Mouse (Mus musculus) midbrain, embryonic 11.5 days (tissue): Measurements from ENCODE around the gene Gabpb2. TPM values are rescaled to one million over a fixed set of nuclear protein-coding genes. Genes with fewer than 3 reads are reported as not detected.

ENCODE experiments used
- ATAC-seq: fragments of 200-750 bp; cut with Nextera tagmentation; 2 replicates; pipeline ENCODE4 v1.8.0; 2017; ENCODE audit warnings: moderate TSS enrichment, moderate library complexity; ENCODE audit not compliant: low FRiP score
- DNase-seq: peaks from one replicate; pipeline ENCODE4 v3.0.0; 2015; ENCODE audit warnings: low spot score; ENCODE audit errors: missing footprints
- H3K27ac ChIP-seq: fragments of 300-500 bp; sonication (generic); 2 replicates; pipeline ENCODE4 v1.5.1; 2014; ENCODE audit warnings: low read depth, low read length
- H3K27me3 ChIP-seq: fragments of 300-500 bp; sonication (generic); 2 replicates; pipeline ENCODE4 v1.6.1; 2014; ENCODE audit warnings: mild to moderate bottlenecking, low read length, moderate library complexity, mixed read lengths; ENCODE audit not compliant: control insufficient read depth, insufficient read depth
- H3K36me3 ChIP-seq: fragments of 300-500 bp; sonication (generic); 2 replicates; pipeline ENCODE4 v1.6.1; 2014; ENCODE audit warnings: mild to moderate bottlenecking, low read length, moderate library complexity, mixed read lengths; ENCODE audit not compliant: control insufficient read depth, insufficient read depth
- H3K4me1 ChIP-seq: fragments of 300-500 bp; sonication (generic); 2 replicates; pipeline ENCODE4 v1.6.1; 2014; ENCODE audit warnings: low read length; ENCODE audit not compliant: control insufficient read depth, insufficient read depth
- H3K4me2 ChIP-seq: fragments of 300-500 bp; sonication (generic); 2 replicates; pipeline ENCODE4 v1.6.1; 2014; ENCODE audit warnings: mild to moderate bottlenecking, moderate library complexity
- H3K4me3 ChIP-seq: fragments of 300-500 bp; sonication (generic); 2 replicates; pipeline ENCODE4 v1.5.1; 2014; ENCODE audit warnings: low read depth, low read length
- H3K9ac ChIP-seq: fragments of 300-500 bp; sonication (generic); 2 replicates; pipeline ENCODE4 v1.6.1; 2014; ENCODE audit warnings: low read length
- H3K9me3 ChIP-seq: fragments of 300-500 bp; sonication (generic); 2 replicates; pipeline ENCODE4 v1.6.1; 2016; ENCODE audit warnings: low read length; ENCODE audit not compliant: control insufficient read depth
- WGBS: fragments of 180-500 bp; shearing (Covaris S2); extraction: QIAGEN DNeasy Blood & Tissue Kit; methylation state at CpG from one replicate; pipeline ENCODE4 v1.1.7; 2014; 5-methylcytosine and 5-hydroxymethylcytosine counted together
- polyA plus RNA-seq: library from polyadenylated mRNA; unstranded; fragments of >200 nt; fragmentation: Nextera tagmentation; extraction: Ambion mirVana; gene quantifications from 2 replicates; pipeline ENCODE4 v1.2.1, GENCODE M21; 2014

The Gabpb2 gene
- polyA plus RNA-seq, 1 experiment from 2014 or later = 6.9 TPM

DNA sequence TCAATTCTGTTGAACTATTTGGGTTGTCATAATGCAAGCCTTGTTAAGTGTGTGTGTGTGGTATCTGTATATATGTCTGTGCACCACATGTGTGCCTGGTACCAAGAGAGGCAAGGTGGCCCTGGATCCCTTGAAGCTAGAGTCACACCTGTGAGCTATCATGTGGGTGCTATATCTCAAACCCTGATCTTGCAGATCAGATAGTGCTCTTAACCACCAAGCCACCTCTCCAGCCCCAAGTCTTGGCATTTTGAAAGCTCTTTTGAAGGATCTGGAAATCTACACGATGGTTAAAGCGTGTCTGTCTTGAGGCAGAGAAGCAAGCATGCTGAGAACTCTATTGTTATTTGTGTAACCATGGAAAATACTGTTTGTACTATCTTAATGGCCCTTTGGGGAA lies 7.1 kb downstream of the Gabpb2 start:
- 63% methylated on average over 2 of the region's 2 CpGs for WGBS

GRCm38 (mm10) chr3:95208286-95208685 lies 9.4 kb downstream of the Gabpb2 start:
- H3K9ac ChIP-seq = no peak overlapping the region
- no peak overlapping the region for H3K4me3 ChIP-seq
- 88% methylated on average over 4 of the region's 4 CpGs for WGBS
- peaks cover 11% of the 10 kb centered on the region; the same call in 1 of the 2 replicates for H3K36me3 ChIP-seq
- H3K4me1 ChIP-seq = no peaks in the 10 kb centered on the region
- no peak for DNase-seq
- no peak for ATAC-seq
- H3K27me3 ChIP-seq = no peaks in the 10 kb centered on the region
- H3K9me3 ChIP-seq = no peaks in the 10 kb centered on the region
- H3K4me2 ChIP-seq = no peak overlapping the region
- no peak overlapping the region for H3K27ac ChIP-seq

More for the DNA sequence above, 7.1 kb downstream of the Gabpb2 start:
- Histone ChIP-seq H3K4me1 (no peaks in the 10 kb centered on the region), H3K4me3 (no peak overlapping the region), H3K36me3 (0 out of 2 replicates have a peak, but pooled peaks cover 4% of the 10 kb centered on the region), H3K9me3 (no peaks in the 10 kb centered on the region), H3K27me3 (no peaks in the 10 kb centered on the region), H3K4me2 (no peak overlapping the region), H3K27ac (no peak overlapping the region), H3K9ac (no peak overlapping the region)
- DNase-seq (no peak), ATAC-seq (no peak)

DNA sequence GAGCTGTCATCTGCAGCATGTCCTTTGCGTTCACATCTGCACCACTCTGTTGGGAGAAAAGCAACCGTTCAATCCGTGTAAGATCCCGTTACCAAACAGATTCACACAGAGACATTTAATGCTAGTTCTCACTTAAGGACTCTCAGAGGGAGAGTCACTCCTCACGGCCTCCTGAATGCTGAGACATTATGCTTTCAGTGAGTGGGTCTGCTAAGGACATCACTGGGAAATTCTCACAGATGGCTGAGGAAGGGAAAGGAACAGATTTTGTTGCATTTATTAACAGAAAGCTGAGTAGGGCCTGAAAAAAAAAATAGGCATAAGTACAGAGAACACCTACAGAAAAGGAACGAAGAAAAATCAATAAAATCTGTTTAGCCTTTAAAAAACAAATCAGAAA lies 13.8 kb downstream of the Gabpb2 start:
- Histone ChIP-seq H3K36me3 (peaks cover 24% of the 10 kb centered on the region), H3K4me2 (no peak overlapping the region), H3K27me3 (no peaks in the 10 kb centered on the region), H3K9me3 (no peaks in the 10 kb centered on the region), H3K4me3 (no peak overlapping the region), H3K4me1 (no peaks in the 10 kb centered on the region), H3K27ac (no peak overlapping the region), H3K9ac (no peak overlapping the region)
- DNase-seq (peak; percentile 68), ATAC-seq (no peak)
- 92% methylated on average over 6 of the region's 6 CpGs for WGBS

GRCm38 (mm10) chr3:95200562-95200961 lies 17.2 kb downstream of the Gabpb2 start:
- DNase-seq (no peak), ATAC-seq (no peak)
- Histone ChIP-seq H3K4me3 (no peak overlapping the region), H3K4me2 (no peak overlapping the region), H3K27ac (no peak overlapping the region), H3K4me1 (no peaks in the 10 kb centered on the region), H3K9me3 (no peaks in the 10 kb centered on the region), H3K9ac (no peak overlapping the region), H3K36me3 (peaks cover 23% of the 10 kb centered on the region), H3K27me3 (no peaks in the 10 kb centered on the region)
- 81% methylated on average over 2 of the region's 2 CpGs for WGBS

GRCm38 (mm10) chr3:95200132-95200531 lies 17.6 kb downstream of the Gabpb2 start:
- no peaks in the 10 kb centered on the region for H3K27me3 ChIP-seq
- H3K4me1 ChIP-seq = no peaks in the 10 kb centered on the region
- H3K9ac ChIP-seq = no peak overlapping the region
- no peak overlapping the region for H3K4me3 ChIP-seq
- no peaks in the 10 kb centered on the region for H3K9me3 ChIP-seq
- DNase-seq (no peak), ATAC-seq (no peak)
- no peak overlapping the region for H3K27ac ChIP-seq
- H3K4me2 ChIP-seq = no peak overlapping the region
- peaks cover 25% of the 10 kb centered on the region for H3K36me3 ChIP-seq
- WGBS = 71% methylated on average over 7 of the region's 7 CpGs

GRCm38 (mm10) chr3:95199101-95199500 lies 18.6 kb downstream of the Gabpb2 start:
- Histone ChIP-seq H3K27me3 (no peaks in the 10 kb centered on the region), H3K4me1 (no peaks in the 10 kb centered on the region), H3K36me3 (peaks cover 22% of the 10 kb centered on the region), H3K27ac (no peak overlapping the region), H3K9ac (no peak overlapping the region), H3K4me3 (no peak overlapping the region), H3K4me2 (no peak overlapping the region), H3K9me3 (no peaks in the 10 kb centered on the region)
- WGBS = 87% methylated on average over 1 of the region's 1 CpGs
- ATAC-seq (no peak), DNase-seq (no peak)

- no peak for ATAC-seq
- Histone ChIP-seq H3K36me3 (peaks cover 14% of the 10 kb centered on the region), H3K27me3 (no peaks in the 10 kb centered on the region), H3K4me2 (no peak overlapping the region), H3K4me1 (no peaks in the 10 kb centered on the region), H3K9ac (no peak overlapping the region), H3K9me3 (no peaks in the 10 kb centered on the region), H3K27ac (no peak overlapping the region), H3K4me3 (no peak overlapping the region)
- DNase-seq = no peak
- 91% methylated on average over 2 of the region's 2 CpGs for whole genome bisulfite sequencing
Observed at GRCm38 (mm10) chr3:95195772-95196171, 21.9 kb downstream of the Gabpb2 start.

- Histone ChIP-seq H3K36me3 (peaks cover 15% of the 10 kb centered on the region), H3K9me3 (no peaks in the 10 kb centered on the region), H3K27me3 (no peaks in the 10 kb centered on the region), H3K4me1 (no peaks in the 10 kb centered on the region), H3K27ac (no peak overlapping the region), H3K4me2 (no peak overlapping the region), H3K9ac (no peak overlapping the region), H3K4me3 (no peak overlapping the region)
- DNase-seq = no peak
- WGBS = 84% methylated on average over 6 of the region's 6 CpGs
- ATAC-seq = no peak
Observed at GRCm38 (mm10) chr3:95194721-95195135, 23.0 kb downstream of the Gabpb2 start.

DNA sequence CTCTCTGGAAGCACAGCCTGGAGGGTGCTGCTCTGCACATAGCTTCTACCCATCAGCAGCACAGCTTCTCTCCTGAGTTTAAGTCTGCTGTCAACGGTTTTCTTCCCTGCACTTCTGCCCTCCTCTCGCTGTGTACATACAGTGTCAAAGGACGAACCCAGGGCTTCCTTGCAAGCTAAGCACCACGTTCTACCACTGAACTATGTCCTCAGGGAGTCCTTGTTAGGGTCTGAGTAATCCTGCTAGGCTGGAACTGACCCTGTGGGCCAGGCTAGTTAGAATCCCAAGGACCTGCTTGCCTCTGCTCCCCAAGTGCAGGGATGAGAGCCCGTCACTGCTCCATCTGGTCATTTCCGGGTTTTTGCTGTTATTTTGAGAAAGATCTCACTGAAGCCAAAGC lies 30.8 kb downstream of the Gabpb2 start:
- H3K36me3 ChIP-seq = peaks cover 29% of the 10 kb centered on the region
- no peak overlapping the region for H3K9ac ChIP-seq
- no peaks in the 10 kb centered on the region for H3K4me1 ChIP-seq
- ATAC-seq (no peak), DNase-seq (no peak)
- H3K4me3 ChIP-seq = no peak overlapping the region
- no peaks in the 10 kb centered on the region for H3K27me3 ChIP-seq
- no peaks in the 10 kb centered on the region for H3K9me3 ChIP-seq
- no peak overlapping the region for H3K27ac ChIP-seq
- 95% methylated on average over 6 of the region's 6 CpGs for WGBS
- H3K4me2 ChIP-seq = no peak overlapping the region

DNA sequence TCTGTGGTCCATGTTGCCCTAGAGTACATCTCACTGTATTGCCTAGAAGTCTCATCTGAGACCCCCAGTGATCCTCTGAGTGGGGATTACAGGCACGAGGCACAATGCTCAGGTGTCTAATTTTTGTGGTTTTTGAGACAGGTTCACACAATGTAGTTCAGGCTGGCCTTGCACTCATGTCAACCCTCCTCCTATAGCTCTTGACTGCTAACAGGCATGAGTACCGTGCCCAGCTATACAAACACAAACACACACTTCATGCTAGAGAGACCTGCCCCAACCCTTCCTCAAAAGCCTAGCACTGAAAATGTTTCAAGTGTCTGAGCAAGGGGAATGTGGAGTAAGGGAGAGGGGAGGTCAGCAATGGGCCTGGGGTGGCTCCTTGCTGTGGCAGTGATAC lies 31.6 kb downstream of the Gabpb2 start:
- Histone ChIP-seq H3K9ac (no peak overlapping the region), H3K4me1 (no peaks in the 10 kb centered on the region), H3K4me3 (no peak overlapping the region), H3K4me2 (no peak overlapping the region), H3K27me3 (no peaks in the 10 kb centered on the region), H3K27ac (no peak overlapping the region), H3K36me3 (peaks cover 29% of the 10 kb centered on the region), H3K9me3 (no peaks in the 10 kb centered on the region)
- ATAC-seq (no peak), DNase-seq (no peak)
- 94% methylated on average over 2 of the region's 2 CpGs for WGBS
